Mouse (Mus musculus) heart, postnatal 10 days (tissue): ENCODE measurements around the gene Asap2. TPM values are rescaled to one million over a fixed set of nuclear protein-coding genes. Genes with fewer than 3 reads are reported as not detected.

Experiments
- DNase-seq, 2 experiments: peaks; one replicate each; pipeline ENCODE4 v3.0.0; 2021
- intact Hi-C: fragments of 180-260 bp; cut with DNase I; formaldehyde crosslinking; loops from one replicate; pipeline ENCODE4 v1.15.1; 2025
- total RNA-seq, 2 experiments: library from RNA; stranded (reverse); gene quantifications; 2 replicates each; pipeline ENCODE4 v1.2.3; 2021

The Asap2 gene
- total RNA-seq, 2 experiments from 2014 or later: 19.0 to 21.1 TPM

DNA sequence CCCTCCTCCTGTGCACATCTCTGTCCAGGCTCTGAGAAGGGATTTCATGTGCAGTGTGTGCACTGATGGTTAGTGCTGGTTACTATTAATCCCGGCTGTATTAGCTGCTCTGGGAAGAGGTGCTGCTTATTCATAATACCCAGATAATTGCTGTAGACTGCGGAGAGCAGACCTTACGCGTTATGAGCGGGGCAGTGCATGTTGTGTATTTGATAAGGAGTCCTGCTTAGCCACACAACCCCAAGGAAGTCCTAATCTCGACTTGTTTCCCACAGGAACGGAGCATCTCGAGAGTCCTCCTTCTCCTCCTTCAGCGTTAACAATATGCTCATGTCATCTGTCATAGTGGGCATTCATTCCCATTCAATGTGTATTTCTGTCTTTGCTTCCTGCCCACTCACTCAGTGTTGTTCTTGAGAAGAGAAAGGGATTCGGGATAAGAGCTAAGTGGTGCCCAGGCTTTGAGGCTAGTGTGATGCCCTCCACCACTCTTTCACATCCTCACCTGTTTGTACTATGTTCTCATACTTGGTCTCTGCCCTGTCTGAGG, 140.1 kb downstream of the Asap2 start:
- intact Hi-C loops: no loop called here
- no peak for DNase-seq

DNA sequence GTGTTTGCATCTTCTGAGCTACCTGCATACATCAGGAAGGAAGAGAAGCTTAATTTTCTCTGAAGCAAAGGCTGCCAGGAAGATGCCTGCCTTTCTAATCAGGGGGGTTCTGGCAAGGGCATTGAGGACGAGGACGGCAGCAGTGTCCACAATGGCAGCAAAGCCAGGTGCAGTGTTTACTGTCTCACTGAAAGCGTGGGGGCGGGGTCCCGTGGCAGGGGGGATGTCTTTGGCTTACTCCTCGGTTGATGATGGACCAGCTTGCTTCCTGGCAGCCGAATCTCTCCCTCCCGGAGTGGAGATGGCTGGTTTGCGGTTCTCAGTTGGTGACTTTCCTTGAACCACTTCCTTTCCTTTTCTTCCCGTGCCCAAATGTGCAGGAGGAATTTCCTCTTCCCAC, 142.3 kb downstream of the Asap2 start:
- no peak for DNase-seq
- intact Hi-C loops: no loop called here

DNA sequence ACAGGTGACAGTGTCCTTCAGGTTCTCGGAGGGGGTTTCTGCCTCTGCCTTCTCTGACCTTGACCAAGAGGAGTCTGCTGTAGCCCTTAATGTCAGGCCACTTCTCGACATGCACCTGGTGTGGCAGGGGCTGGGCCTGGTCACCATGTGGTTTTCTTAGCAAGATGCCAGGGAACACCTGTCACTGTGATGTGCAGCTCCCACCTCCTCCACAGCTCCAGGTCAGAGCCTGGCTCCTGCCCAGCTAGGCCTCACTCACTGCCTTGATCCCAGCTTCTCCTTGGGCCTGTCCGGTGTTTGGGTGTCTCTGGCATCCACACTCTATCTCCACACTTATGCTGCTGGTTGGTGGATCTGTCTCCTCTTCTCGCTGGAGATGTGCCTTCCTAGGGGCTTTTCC, 142.8 kb downstream of the Asap2 start:
- DNase-seq: no peak
- intact Hi-C loops: no loop called here

DNA sequence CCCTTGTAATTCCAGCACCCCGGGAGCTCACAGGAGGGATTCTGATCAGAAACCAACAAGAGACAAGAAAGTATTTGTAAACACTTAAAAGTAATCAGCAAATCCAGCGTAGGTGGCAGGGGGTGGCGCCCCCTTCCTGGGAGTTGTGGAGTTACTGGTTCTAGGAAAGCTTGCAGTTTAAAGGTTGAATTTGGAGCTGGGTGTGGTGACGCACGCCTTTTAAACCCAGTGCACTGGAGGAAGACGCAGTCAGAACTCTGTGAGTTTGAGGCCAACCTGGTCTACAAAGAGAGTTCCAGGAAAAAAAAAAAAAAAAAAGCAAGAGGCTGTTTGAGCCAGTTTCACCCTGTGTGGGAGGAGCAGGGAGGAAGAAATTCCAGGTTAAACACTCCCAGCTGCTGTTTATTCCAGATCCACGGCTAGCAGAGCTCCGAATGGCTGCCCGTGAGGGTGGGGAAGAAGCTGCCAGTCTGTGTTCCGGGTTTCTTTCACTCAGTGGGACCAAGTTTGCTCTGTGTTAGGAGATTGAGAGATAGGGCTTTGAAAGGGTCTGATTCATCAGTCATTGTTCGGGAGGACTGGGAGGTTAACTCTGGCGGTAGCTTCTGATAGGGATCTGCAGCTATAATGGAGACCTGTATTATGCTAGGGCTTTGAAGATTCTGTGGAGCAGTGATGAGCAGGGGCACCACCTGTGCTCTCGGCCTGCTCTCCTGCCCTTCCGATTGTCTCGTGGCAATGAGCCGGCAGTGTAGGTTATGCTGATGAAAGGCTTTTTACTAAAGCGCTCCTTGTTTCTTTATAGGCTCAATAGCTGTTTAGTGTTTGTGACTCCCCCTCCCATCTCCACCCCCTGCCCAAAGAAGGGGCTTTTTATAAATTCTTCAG, 144.0 kb downstream of the Asap2 start:
- DNase-seq: no peak
- intact Hi-C loops: no loop called here

DNA sequence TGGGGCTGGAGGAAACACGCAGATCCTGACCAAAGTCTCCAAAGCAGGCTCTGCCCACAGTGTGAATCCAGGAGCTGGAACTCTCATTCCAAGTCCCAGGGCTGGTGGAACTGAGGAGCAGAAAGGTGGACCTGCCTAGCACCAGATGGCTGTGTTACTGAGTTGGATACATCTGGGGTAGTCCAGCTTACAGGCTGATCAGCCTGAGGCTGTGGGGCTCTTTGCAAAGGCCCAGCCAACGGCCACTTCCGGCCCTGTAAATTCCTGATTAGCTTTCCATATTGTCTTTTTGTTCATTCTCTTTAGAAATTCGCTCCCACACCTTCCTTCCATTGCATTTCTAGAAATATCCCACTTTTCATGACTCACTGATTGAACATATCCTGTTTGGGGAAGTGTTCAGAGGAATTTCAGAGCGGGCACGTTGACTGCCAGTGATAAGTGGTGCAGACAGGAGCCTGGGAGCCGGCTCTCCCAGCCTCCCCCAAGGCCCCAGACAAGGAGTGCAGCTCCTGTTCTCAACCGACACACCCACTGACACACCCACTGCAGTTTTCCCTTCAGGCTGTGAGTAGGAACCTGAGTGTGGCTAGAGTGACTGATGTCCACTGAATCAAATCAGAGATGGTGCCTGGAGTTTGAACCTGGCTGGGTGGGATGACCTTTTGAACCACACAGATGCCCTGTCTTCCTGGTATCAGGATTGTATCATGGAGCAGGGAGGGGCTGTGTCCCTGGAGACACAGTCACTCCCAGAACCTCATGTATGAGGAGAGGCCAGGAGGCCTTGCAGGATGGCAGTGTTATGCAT, 145.6 kb downstream of the Asap2 start:
- DNase-seq: peak; percentile 62 to 66
- intact Hi-C loops: no loop called here

DNA sequence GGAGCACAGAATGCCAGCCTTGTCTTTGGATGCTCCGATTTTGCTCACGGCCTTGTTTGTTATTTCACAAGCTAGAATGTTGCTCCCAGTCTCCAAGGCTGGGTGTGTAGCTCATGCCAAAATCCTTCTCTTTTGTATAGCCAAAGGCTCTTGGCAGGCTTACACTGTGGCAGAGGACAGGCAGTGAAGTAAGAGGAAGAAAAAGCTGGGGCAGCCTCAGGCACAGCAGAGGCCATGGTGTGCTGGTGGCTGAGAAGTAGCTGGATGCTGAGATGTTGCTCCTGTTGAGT, 146.1 kb downstream of the Asap2 start:
- intact Hi-C loops: no loop called here
- DNase-seq: peak in 1 of 2 experiments; percentile 35

DNA sequence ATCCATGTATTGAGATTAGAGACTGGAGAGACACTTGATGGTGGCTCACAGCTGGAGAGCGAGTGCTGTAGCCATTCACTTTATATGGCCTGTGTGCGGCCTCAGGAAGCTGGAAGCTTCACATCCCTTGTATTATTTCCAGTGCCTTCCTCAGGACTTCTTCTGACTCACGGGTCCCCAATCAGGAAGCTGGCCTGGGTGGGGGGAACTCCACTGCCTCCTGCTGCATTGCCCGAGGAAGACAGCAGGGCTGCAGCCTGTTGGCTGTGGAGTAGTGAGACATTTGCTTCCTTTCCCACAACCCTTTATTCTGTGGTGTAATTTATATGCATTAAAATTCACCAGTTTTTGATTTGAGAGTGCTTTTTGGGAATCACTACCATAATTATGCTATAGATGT, 149.3 kb downstream of the Asap2 start:
- peak; percentile 52 to 56 for DNase-seq
- intact Hi-C loops: loop anchor here (2.0 kb wide), 1 partner anchor 27 kb away; no protein-coding TSS in a partner anchor

DNA sequence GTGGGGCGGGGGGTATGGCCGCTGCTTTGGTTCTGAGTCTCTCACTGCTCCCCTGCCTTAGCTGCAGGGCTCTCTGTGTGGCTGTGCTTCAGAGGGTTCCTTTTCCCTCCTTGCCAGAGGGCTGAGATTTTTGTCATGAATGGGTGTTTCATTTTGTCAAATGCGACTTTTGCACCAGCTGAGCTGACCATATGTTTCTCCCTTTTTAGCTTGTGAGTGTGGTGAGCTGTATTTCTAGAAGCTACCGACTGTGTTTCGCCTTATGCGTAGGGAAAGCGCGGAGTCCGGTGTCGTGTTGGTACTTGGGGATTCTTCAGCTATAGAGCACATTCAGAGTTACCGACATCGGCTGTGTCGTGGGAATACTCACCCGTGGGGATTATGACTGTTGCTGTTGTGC, 149.9 kb downstream of the Asap2 start:
- no peak for DNase-seq
- intact Hi-C loops: loop anchor here (2.0 kb wide), 1 partner anchor 15 kb away; no protein-coding TSS in a partner anchor

DNA sequence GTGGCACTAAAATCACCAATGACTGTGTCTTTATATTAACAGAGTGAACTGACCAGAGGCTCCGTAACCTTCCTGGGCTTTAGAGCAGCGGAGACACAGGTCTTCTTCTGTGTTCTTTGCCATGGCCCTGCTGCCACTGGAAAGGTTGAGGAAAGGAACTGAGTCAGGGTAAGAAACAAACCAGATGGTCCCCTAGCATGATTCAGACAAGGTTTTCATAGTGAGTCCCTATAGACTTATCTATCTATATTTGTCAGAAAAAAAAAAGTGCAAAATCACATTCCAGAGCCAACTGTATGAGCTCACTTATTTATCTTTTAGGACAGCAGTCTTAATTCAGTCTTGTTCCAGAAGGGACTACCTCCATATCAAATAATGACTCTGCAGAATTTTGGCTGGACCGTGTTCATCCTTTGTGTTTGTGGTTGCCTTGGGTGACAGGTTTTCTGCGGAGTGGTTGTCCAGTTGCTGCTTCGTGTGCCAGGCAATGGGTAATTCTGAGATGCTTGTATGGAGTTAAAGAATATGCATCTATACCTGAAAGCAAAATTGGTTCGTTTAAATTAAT, 150.6 kb downstream of the Asap2 start:
- no peak for DNase-seq
- intact Hi-C loops: loop anchor here (2.0 kb wide), 1 partner anchor 14 kb away; no protein-coding TSS in a partner anchor

DNA sequence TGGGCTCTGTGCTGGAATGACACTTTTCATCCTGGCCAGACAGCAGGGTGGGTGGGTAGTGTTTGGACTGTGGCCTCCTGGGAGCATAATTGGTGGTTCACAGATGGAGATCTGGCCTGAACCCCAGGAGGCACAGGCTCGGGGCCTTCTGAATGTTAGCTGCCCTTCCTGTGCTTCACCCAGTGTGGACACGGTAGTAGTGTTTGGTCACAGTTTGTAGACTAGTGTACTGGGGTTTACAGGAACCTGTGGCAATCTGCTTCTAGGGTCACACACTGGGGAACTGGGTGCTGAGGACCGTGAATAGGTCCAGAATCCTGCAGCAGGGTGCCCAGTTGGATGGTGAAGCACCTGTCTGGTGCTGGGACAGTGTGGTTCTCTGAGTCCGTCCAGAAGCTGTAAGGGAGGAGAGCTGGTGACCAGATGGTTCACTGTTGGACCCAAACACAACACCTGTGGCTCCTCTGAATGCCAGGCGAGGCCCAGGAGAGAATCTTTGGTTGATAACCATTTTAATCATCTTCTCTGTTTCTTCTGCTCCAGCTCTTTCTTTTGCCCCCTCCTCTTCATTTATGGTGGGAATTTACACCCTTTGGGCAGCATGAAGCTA, 151.5 kb downstream of the Asap2 start:
- no peak for DNase-seq
- intact Hi-C loops: loop anchor here (2.0 kb wide), 1 partner anchor 13 kb away; no protein-coding TSS in a partner anchor

DNA sequence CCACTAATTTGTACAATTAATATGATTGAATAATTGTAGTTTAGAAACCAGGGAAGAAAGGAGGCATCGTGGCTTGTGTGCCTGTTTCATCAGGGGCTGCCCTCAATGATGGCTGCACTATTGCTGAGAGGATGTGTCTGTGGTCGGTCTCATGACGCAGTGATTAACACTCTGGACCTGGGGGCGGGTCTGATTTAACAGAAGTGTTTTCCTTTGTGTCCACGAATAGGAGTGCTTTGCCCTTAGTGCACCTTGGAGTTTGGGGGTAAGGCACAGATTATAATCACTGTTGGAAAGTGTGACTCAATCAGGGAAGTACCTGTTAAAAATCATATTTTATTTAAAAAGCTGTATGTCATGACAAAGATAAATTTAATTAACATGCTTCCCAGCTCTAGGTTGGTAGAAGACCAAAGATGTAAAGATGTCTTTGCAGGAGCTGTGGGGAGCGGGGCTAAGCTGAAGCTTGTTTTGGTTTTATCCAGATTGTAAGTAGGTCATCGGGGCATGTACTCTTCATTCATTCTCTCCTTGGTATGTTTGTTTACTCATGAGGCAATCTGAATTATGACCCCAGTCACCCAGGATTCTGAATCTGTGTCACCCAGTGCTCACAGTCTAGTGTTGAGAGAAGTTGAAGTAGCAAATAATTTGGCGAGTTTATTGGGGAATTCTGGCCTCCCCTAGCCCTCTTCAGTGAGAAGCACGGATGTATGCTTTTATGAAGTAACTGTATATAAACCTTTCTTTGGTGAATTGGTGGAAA, 152.4 kb downstream of the Asap2 start:
- DNase-seq: no peak
- intact Hi-C loops: no loop called here

DNA sequence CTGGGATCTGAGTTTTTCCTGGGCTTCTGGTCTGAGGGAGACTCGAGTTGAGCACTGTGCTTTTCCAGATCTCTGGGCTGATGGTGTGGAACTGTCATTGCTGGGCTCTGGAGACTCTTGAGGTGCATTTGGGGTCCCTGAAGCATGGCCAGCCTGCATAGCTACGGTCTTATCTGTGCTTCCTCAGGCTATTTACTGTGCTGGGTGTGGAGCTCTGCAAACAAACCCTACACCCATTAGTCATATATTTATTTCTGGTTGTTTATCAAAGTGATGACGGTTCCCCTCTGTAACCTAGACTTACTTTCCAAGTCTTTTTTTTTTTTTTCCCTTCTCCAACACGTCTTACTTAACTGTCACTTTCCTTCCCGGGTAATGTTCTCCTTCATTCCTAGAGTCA, 154.3 kb downstream of the Asap2 start:
- DNase-seq: no peak
- intact Hi-C loops: loop anchor here (5.0 kb wide), 1 partner anchor 48 kb away; no protein-coding TSS in a partner anchor

DNA sequence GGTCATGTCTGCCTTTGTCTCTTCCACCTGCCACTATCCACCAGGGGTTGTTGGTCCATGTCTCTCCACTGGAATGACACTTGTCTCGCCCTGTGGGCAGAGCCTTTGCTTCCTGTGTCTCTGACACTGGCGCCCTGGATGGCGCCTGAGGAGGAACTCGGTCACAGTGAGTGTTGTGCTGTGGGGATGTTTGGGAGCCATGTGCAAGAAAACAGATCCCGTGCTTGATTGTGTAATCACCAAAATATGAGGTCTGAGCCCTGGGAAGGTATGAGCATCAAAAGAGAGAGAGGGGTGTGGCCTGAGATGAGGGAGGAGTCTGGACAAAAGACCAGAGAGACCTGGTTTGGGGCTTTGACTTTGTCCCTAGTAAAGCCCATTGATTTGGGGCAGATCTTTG, 154.8 kb downstream of the Asap2 start:
- intact Hi-C loops: loop anchor here (5.0 kb wide), 1 partner anchor 47 kb away; no protein-coding TSS in a partner anchor
- DNase-seq: no peak

DNA sequence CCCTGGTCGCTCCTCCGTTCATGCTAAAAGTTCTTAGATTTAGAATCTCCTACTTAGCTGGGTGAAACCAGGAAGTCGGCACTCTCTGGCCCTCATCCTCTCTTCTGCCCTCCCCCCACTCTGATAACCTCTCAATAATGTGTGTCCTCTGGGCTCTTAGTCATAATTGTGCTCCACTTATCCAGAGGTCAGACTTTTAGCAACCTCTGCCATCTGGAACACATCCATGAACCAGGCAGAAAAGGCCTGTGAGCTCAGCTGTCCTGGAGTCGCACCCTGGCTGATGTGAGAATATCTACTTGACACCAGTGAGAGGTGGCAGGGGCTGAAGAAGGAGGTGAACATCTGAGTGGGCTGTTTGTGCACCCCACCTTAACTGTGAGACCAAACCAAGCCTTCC, 156.6 kb downstream of the Asap2 start:
- intact Hi-C loops: loop anchor here (5.0 kb wide), 1 partner anchor 45 kb away; no protein-coding TSS in a partner anchor
- DNase-seq: peak; percentile 73 to 74

DNA sequence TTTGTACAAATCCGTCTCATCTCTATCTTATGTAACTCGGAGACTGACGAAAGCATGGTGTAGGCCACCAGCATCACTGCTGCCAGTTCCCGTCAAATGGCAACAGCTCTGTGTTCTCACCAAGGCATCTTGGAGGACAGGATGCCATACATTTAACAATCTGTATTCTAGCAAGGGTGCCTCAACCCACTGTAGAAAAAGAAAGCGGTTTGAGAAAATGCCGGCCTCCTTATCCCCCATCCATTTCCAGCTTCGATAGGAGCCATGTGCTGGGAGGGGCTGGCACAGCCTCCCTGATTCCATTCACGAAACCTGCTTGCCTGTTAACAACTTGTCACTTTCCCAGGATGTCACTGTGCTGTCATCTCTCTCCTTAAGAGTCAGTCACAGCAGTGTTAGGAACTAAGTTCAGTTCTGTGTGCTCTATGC, 163.0 kb downstream of the Asap2 start:
- intact Hi-C loops: no loop called here

DNA sequence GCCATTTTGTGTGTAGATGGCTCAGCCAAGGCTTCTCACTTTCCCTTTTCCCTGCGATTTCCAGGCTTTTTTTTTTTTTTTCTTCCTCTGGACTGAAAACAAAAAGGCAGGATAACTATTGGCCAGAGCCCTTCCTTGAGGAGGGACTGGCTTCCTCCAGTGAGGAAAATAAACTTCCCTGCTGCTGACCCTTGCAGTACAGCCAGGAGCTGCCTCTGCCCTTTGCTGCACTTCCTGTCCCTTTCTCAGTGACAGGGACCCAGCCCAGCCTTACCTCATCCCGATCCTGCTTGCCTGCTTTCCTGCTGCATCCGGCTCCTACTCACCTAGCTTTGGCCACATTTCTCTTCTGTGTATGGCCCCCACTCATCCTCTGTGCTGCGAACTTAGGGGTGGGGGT, 164.8 kb downstream of the Asap2 start:
- intact Hi-C loops: loop anchor here (2.0 to 5.0 kb wide), 2 partner anchors 14 to 43 kb away; no protein-coding TSS in a partner anchor
- DNase-seq: peak in 1 of 2 experiments; percentile 51

More for the DNA sequence above, 163.0 kb downstream of the Asap2 start:
- no peak for DNase-seq

DNA sequence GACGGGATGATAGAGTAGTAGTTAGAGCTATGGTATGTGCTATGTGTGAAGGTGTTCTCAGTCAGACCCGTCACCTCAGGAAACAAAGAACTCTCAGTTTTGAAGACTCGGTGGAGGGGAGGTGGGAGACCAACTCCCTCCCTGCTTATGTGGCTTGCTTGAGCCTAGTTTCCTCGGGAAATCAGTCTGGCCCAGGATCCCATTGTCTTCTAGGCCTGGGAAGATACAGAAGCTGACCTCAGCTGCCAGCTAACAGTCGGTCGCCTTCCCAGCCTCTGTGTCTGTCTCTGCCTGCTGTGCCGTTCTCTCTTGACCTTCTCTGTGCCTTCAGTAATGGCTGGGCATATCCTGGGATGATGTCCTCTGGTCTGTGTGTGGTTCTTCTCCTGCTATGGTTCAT, 169.0 kb downstream of the Asap2 start:
- intact Hi-C loops: loop anchor here (5.0 kb wide), 1 partner anchor 47 kb away; no protein-coding TSS in a partner anchor
- no peak for DNase-seq

DNA sequence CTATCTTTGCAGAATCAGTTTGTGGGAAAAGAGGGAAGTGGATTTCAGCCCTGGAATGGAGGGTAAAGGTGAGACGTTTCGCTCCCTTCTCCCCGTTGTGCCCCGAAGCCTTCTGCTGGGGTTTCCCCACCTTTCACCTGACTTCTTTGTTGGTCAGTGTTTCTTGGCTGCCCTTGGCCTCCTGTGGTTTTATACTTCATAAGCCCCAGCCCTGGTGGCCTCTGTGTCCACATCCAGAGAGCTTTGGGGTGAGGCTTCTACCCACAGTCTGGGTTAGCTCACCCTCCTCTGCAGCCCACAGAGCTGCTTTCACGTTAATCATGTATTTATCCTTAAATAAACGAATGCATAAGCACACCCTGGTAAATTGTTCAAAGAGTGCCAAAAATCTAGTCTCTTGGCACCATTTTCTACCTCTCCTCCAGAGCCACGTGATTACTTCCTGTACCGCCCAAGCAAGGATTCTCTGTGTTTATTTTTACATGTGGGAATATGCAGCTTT, 170.1 kb downstream of the Asap2 start:
- DNase-seq: peak in 1 of 2 experiments; percentile 50
- intact Hi-C loops: no loop called here

DNA sequence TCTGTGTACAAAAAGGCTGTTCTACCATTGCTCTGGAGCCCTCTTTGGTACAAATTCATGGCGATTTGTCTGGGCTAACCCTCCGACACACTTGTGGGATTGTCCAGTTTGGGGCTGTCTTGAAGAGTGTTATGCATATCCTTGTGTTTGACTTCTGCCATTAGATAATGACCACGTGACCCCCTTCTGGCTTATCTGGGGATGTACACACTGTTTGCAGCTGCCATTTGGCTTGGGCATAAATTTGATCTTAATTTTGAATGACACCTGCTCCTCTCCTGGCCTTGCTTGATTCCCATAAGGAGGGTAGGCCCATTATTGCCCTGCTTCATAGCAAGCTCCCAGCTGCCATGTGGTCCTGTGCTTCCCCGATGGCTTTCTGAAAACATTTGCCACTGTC, 171.6 kb downstream of the Asap2 start:
- no peak for DNase-seq
- intact Hi-C loops: no loop called here
